Mouse (Mus musculus): ENCODE measurements around the gene Olfr493. TPM values are rescaled to one million over a fixed set of nuclear protein-coding genes. Genes with fewer than 3 reads are reported as not detected.

Olfr493 gene
- polyA plus RNA-seq (2016; fragmentation: Nextera tagmentation; extraction: Ambion mirVana), result not detected in 2 replicates

DNA sequence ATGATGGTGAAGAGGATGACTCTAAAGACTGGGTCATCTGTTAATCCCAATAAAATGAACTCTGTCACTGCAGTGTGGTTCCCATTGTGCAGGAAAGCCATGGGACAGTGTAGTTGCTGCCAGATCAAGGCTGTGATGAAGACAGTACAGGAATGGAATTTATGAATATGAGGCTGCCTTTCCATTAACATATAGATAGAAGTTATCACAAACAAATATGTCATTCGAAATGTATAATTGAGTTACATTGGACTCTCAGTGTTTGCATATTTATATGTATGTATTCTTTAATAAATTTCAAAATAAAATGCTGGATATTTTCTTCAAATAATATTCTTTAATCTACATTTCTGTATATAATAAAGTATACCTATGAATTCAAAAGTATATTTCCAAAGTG, at the start of gene Olfr493:
Olfr493 (minus strand) TSS at position 101 of the 400 bp plus-strand sequence.
- 75% methylated on average over 1 of the region's 1 CpGs for WGBS
- no peak within 1 kb of the TSS for H3K4me2 ChIP-seq (replicated peaks)
- H3K4me3 ChIP-seq, result no peak within 1 kb of the TSS
- no peak within 1 kb of the TSS for H3K9ac ChIP-seq
- H3K27ac ChIP-seq, result no peak within 1 kb of the TSS
- H3K27me3 ChIP-seq (replicated peaks), result no peaks in the 10 kb centered on the region
- no peaks in the 10 kb centered on the region for H3K36me3 ChIP-seq
- no peaks in the 10 kb centered on the region for H3K4me1 ChIP-seq
- ATAC-seq (ENCODE audit: low FRiP score, low read depth), result no peak
- no peaks in the 10 kb centered on the region for H3K9me3 ChIP-seq

DNA sequence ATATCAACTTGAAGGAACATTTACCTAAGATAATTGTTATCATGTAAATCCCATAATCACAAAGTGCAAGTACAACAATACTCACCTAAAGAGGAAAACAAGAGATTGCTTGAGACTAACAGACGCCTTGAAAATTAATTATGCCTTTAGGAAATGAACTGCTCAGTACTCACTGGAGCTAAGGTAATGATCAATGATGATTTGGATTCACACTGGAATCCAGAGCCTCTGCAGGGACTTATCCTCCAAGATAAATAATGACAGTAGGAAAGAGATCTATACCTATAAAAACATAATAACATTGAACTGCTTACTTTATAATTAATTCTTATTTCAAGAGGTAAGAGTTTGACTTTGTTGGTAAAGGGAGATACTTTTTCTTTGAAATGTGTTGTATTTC, 46.1 kb upstream of the Olfr493 start, which contains the start of gene Olfr495:
Olfr495 (plus strand) TSS at position 301 of the 400 bp plus-strand sequence.
- Histone ChIP-seq H3K4me2 (replicated peaks) (no peak within 1 kb of the TSS), H3K27me3 (replicated peaks) (no peaks in the 10 kb centered on the region), H3K36me3 (no peaks in the 10 kb centered on the region), H3K9me3 (no peaks in the 10 kb centered on the region), H3K27ac (no peak within 1 kb of the TSS), H3K4me1 (no peaks in the 10 kb centered on the region), H3K4me3 (no peak within 1 kb of the TSS), H3K9ac (no peak within 1 kb of the TSS)
- ATAC-seq (ENCODE audit: low FRiP score, low read depth), result no peak
- 74% methylated on average over 1 of the region's 1 CpGs for WGBS

DNA sequence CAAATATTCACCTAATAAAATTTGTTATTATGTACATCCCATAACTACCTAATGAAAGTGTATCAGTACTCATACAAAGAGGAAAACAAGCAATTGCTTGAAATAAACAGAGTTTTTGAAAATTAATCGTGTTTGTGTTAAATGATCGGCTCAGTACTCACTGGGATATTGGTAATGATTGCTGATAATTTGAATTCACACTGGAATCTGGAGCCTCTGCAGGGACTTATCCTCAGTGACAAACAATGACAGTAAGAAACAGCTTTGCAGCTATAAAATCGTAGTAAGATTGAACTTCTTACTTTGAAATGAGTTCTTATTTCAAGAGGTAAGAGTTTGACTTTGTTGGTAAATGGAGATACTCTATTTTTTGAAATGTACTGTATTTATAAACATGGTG, 18.3 kb upstream of the Olfr493 start, which contains the start of gene Olfr494:
Olfr494 (plus strand) TSS at position 301 of the 400 bp plus-strand sequence.
- Histone ChIP-seq H3K4me2 (replicated peaks) (no peak within 1 kb of the TSS), H3K4me3 (no peak within 1 kb of the TSS)
- ATAC-seq (ENCODE audit: low FRiP score, low read depth), result no peak

DNA sequence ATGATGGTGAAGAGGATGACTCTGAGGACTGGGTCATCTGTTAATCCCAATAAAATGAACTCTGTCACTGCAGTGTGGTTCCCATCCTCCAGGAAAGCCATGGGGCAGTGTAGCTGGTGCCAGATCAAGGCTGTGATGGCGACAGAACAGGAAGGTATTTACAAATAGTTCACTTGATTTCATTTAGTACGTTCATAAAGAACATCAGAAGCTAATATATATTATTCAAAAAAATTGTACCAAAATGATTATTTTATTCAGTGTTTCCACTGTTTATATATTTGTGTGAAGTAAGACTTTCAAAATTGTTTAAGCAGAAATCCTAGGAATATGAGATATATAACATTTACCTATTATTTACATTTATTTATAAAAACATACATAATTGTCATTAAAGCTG, 23.2 kb downstream of the Olfr493 start, which contains the start of gene Olfr492:
Olfr492 (minus strand) TSS at position 101 of the 400 bp plus-strand sequence.
- no peaks in the 10 kb centered on the region for H3K9me3 ChIP-seq
- H3K9ac ChIP-seq, result no peak within 1 kb of the TSS
- no peak within 1 kb of the TSS for H3K4me3 ChIP-seq
- no peak within 1 kb of the TSS for H3K4me2 ChIP-seq (replicated peaks)
- H3K27me3 ChIP-seq (replicated peaks), result no peaks in the 10 kb centered on the region
- no peak for ATAC-seq (ENCODE audit: low FRiP score, low read depth)
- H3K36me3 ChIP-seq, result no peaks in the 10 kb centered on the region
- WGBS, result 89% methylated on average over 2 of the region's 2 CpGs
- no peak within 1 kb of the TSS for H3K27ac ChIP-seq
- no peaks in the 10 kb centered on the region for H3K4me1 ChIP-seq

More for the DNA sequence above, 18.3 kb upstream of the Olfr493 start, which contains the start of gene Olfr494:
- no peak within 1 kb of the TSS for H3K27ac ChIP-seq
- WGBS, result 85% methylated on average over 3 of the region's 3 CpGs
- H3K4me1 ChIP-seq, result no peaks in the 10 kb centered on the region
- no peak within 1 kb of the TSS for H3K9ac ChIP-seq
- H3K36me3 ChIP-seq, result no peaks in the 10 kb centered on the region
- no peaks in the 10 kb centered on the region for H3K27me3 ChIP-seq (replicated peaks)
- no peaks in the 10 kb centered on the region for H3K9me3 ChIP-seq

DNA sequence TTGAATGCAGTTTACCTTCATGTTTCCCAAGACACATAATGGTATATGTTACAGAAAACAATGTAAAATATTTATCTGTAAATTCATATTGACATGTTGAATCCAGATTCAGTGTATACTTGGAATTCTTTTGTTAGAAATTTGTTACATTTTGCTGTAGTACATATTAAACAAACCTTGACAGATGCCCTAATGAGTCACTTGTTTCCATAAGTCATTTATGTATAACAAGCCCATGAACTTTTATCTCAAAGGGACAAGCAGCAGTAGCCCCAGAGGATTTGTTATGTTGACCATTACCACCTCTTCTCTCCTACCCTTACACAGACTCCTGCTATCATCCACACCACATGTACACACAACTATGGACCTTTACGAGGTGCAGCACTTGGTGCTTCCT, 33.6 kb downstream of the Olfr493 start, which contains the start of gene Olfr491:
Olfr491 (plus strand) TSS at position 301 of the 400 bp plus-strand sequence.
- H3K4me3 ChIP-seq, result no peak within 1 kb of the TSS
- no peaks in the 10 kb centered on the region for H3K9me3 ChIP-seq
- no peaks in the 10 kb centered on the region for H3K27me3 ChIP-seq (replicated peaks)
- ATAC-seq (ENCODE audit: low FRiP score, low read depth), result no peak
- no peaks in the 10 kb centered on the region for H3K36me3 ChIP-seq
- no peak within 1 kb of the TSS for H3K9ac ChIP-seq
- WGBS, result 69% methylated on average over 1 of the region's 1 CpGs
- H3K4me1 ChIP-seq, result no peaks in the 10 kb centered on the region
- H3K4me2 ChIP-seq (replicated peaks), result no peak within 1 kb of the TSS
- no peak within 1 kb of the TSS for H3K27ac ChIP-seq

Other genes starting within 250 kb of the Olfr493 start
- 0.14 TPM in 1 of 2 replicates, not detected in the other for gene Olfr482, start 249.4 kb downstream of the Olfr493 start, polyA plus RNA-seq (2016; fragmentation: Nextera tagmentation; extraction: Ambion mirVana)
- not detected in 2 replicates for gene Olfr483, start 246.1 kb downstream of the Olfr493 start, polyA plus RNA-seq (2016; fragmentation: Nextera tagmentation; extraction: Ambion mirVana)
- gene Olfr484, start 219.5 kb downstream of the Olfr493 start, polyA plus RNA-seq (2016; fragmentation: Nextera tagmentation; extraction: Ambion mirVana), result not detected in 2 replicates
- gene Olfr485, start 187.1 kb downstream of the Olfr493 start, polyA plus RNA-seq (2016; fragmentation: Nextera tagmentation; extraction: Ambion mirVana), result not detected in 2 replicates
- gene Olfr486, start 174.2 kb downstream of the Olfr493 start, polyA plus RNA-seq (2016; fragmentation: Nextera tagmentation; extraction: Ambion mirVana), result not detected in 2 replicates
- not detected in 2 replicates for gene Olfr487, start 132.3 kb downstream of the Olfr493 start, polyA plus RNA-seq (2016; fragmentation: Nextera tagmentation; extraction: Ambion mirVana)
- not detected in 2 replicates for gene Olfr488, start 88.6 kb downstream of the Olfr493 start, polyA plus RNA-seq (2016; fragmentation: Nextera tagmentation; extraction: Ambion mirVana)
- gene Olfr490, start 58.0 kb downstream of the Olfr493 start, polyA plus RNA-seq (2016; fragmentation: Nextera tagmentation; extraction: Ambion mirVana), result not detected in 2 replicates
- gene Olfr491, start 33.5 kb downstream of the Olfr493 start, polyA plus RNA-seq (2016; fragmentation: Nextera tagmentation; extraction: Ambion mirVana), result not detected in 2 replicates
- not detected in 2 replicates for gene Olfr492, start 23.3 kb downstream of the Olfr493 start, polyA plus RNA-seq (2016; fragmentation: Nextera tagmentation; extraction: Ambion mirVana)
- gene Olfr494, start 18.4 kb upstream of the Olfr493 start, polyA plus RNA-seq (2016; fragmentation: Nextera tagmentation; extraction: Ambion mirVana), result not detected in 2 replicates
- gene Olfr495, start 46.2 kb upstream of the Olfr493 start, polyA plus RNA-seq (2016; fragmentation: Nextera tagmentation; extraction: Ambion mirVana), result not detected in 2 replicates
- gene Olfr497, start 73.4 kb upstream of the Olfr493 start, polyA plus RNA-seq (2016; fragmentation: Nextera tagmentation; extraction: Ambion mirVana), result not detected in 2 replicates
- gene Olfr498, start 118.3 kb upstream of the Olfr493 start, polyA plus RNA-seq (2016; fragmentation: Nextera tagmentation; extraction: Ambion mirVana), result not detected in 2 replicates
- not detected in 2 replicates for gene Olfr502, start 178.1 kb upstream of the Olfr493 start, polyA plus RNA-seq (2016; fragmentation: Nextera tagmentation; extraction: Ambion mirVana)
- gene Olfr503, start 197.5 kb upstream of the Olfr493 start, polyA plus RNA-seq (2016; fragmentation: Nextera tagmentation; extraction: Ambion mirVana), result not detected in 2 replicates
- gene Olfr504, start 218.8 kb upstream of the Olfr493 start, polyA plus RNA-seq (2016; fragmentation: Nextera tagmentation; extraction: Ambion mirVana), result not detected in 2 replicates